Mouse (Mus musculus) liver, embryonic 14.5 days (tissue): Measurements from ENCODE around the gene Dennd2a. TPM values are rescaled to one million over a fixed set of nuclear protein-coding genes. Genes with fewer than 3 reads are reported as not detected.
"Not testable (repeated sequence)": the region's sequence is repeated elsewhere in the genome, so short reads cannot be mapped to it uniquely, and the experiment has no call there.

Experiments
- ATAC-seq: fragments of 200-750 bp; cut with Nextera tagmentation; 2 replicates; pipeline ENCODE4 v1.8.0; 2017; ENCODE audit warnings: moderate number of reproducible peaks, mild to moderate bottlenecking, moderate library complexity; ENCODE audit not compliant: insufficient read depth
- DNase-seq, 3 experiments: peaks; one replicate each; pipeline ENCODE4 v3.0.0-alpha.2; 2012 to 2013; ENCODE audit warnings: low read depth in 3 of 3, low spot score in 3 of 3
- H3K27ac ChIP-seq: fragments of 300-500 bp; sonication (generic); 2 replicates; pipeline ENCODE4 v1.5.1; 2014; ENCODE audit warnings: moderate library complexity, mild to moderate bottlenecking, control low read depth, inconsistent platforms
- H3K27me3 ChIP-seq: fragments of 300-500 bp; sonication (generic); 2 replicates; pipeline ENCODE4 v1.6.1; 2014; ENCODE audit warnings: mild to moderate bottlenecking, low read length, moderate library complexity; ENCODE audit not compliant: control insufficient read depth, insufficient read depth
- H3K36me3 ChIP-seq: fragments of 300-500 bp; sonication (generic); replicated peaks from 2 replicates; pipeline ENCODE4 v1.6.1; 2014; ENCODE audit warnings: low read depth; ENCODE audit not compliant: control insufficient read depth, insufficient read depth
- H3K4me1 ChIP-seq, 2 experiments: fragments of 200-500 bp in 1 of 2; fragments of 300-500 bp in 1 of 2; sonication (generic) in 1 of 2; replicated peaks; 2 replicates each; pipeline ENCODE4 v1.6.1; 2012 to 2014; ENCODE audit warnings: antibody characterized with exemption in 1 of 2, inconsistent platforms in 1 of 2, low read length in 1 of 2; ENCODE audit not compliant: control insufficient read depth in 2 of 2, insufficient read depth in 2 of 2
- H3K4me2 ChIP-seq: fragments of 300-500 bp; sonication (generic); 2 replicates; pipeline ENCODE4 v1.6.1; 2014; ENCODE audit warnings: low read depth, mild to moderate bottlenecking, control low read depth, moderate library complexity
- H3K4me3 ChIP-seq, 2 experiments: fragments of 200-500 bp in 1 of 2; fragments of 300-500 bp in 1 of 2; sonication (generic) in 1 of 2; 2 replicates each; pipeline ENCODE4 v1.5.1; 2012 to 2014; ENCODE audit warnings: low read depth in 2 of 2, low read length in 2 of 2, mild to moderate bottlenecking in 2 of 2, control low read depth in 1 of 2, inconsistent platforms in 1 of 2, moderate library complexity in 1 of 2; ENCODE audit not compliant: insufficient read depth in 1 of 2
- H3K9ac ChIP-seq: fragments of 300-500 bp; sonication (generic); replicated peaks from 2 replicates; pipeline ENCODE4 v1.6.1; 2014; ENCODE audit warnings: mild to moderate bottlenecking, control low read depth, moderate library complexity
- H3K9me3 ChIP-seq: fragments of 300-500 bp; sonication (generic); 2 replicates; pipeline ENCODE4 v1.6.1; 2016; ENCODE audit warnings: low read length, mixed read lengths; ENCODE audit not compliant: control insufficient read depth
- CTCF ChIP-seq: IDR thresholded peaks from 2 replicates; pipeline ENCODE4 v1.5.1; 2016; ENCODE audit warnings: antibody characterized with exemption, low read depth, control low read depth
- EP300 ChIP-seq: IDR thresholded peaks from 2 replicates; pipeline ENCODE4 v1.6.1; 2016; ENCODE audit warnings: antibody characterized with exemption, low read depth
- WGBS: fragments of 180-500 bp; shearing (Covaris S2); extraction: QIAGEN DNeasy Blood & Tissue Kit; methylation state at CpG from one replicate; pipeline ENCODE4 v1.1.7; 2014; ENCODE audit not compliant: insufficient replicate concordance; 5-methylcytosine and 5-hydroxymethylcytosine counted together
- polyA plus RNA-seq, 2 experiments: library from polyadenylated mRNA; depleted of rRNA in 1 of 2; stranded (reverse) in 1 of 2; unstranded in 1 of 2; fragments of >200 nt; fragmentation: Nextera tagmentation in 1 of 2; extraction: Ambion mirVana in 1 of 2; gene quantifications; 2 replicates each; pipeline versions ENCODE4 v1.2.1 to v1.2.3; 2012 to 2014

Dennd2a gene
- polyA plus RNA-seq, 2 experiments: 1.0 to 1.4 TPM

DNA sequence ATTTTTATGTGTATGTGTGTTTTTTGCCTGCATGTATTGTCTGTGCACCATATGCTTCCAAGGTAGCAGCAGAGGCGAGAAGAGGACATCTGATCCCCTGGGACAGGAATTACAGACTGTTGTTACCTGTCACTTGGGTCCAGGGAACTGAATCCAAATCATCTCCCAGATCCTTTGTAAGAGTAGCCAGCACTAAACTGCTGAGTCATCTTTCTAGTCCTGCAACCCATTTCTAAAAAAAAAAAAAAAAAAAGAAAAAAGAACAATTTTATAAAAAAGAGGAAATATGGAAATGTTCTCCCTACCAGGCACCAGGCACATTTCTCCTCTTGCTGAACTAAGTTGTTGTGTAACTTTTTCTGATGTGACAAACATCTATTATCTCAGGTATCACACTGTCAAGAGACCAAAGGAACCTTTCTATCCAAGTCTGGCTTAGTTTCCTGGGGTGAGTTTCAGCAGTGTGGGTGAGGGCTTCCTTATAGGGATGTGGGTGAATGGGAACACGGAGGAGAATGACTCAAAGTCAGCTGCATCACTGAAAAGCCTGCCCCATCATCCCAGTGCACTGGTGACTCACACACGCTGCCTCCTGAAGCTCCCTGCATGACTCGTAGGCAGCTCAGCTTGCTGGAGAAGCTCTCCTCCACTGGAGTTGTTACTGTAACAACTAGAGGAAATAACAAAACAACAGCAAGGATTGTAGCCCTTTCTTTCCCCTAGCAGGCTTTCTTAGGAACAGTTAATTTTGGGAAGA lies 110.1 kb downstream of the Dennd2a start:
- Histone ChIP-seq H3K9me3 (no peaks in the 10 kb centered on the region), H3K4me3 (no peak overlapping the region), H3K27ac (no peak overlapping the region), H3K27me3 (no peaks in the 10 kb centered on the region), H3K9ac (no peak overlapping the region), H3K4me2 (no peak overlapping the region), H3K36me3 (no peaks in the 10 kb centered on the region), H3K4me1 (no peaks in the 10 kb centered on the region)
- 33% methylated on average over 4 of the region's 4 CpGs for WGBS
- DNase-seq (no peak), ATAC-seq (no peak)
- TF ChIP-seq CTCF (no peak), EP300 (no peak)

DNA sequence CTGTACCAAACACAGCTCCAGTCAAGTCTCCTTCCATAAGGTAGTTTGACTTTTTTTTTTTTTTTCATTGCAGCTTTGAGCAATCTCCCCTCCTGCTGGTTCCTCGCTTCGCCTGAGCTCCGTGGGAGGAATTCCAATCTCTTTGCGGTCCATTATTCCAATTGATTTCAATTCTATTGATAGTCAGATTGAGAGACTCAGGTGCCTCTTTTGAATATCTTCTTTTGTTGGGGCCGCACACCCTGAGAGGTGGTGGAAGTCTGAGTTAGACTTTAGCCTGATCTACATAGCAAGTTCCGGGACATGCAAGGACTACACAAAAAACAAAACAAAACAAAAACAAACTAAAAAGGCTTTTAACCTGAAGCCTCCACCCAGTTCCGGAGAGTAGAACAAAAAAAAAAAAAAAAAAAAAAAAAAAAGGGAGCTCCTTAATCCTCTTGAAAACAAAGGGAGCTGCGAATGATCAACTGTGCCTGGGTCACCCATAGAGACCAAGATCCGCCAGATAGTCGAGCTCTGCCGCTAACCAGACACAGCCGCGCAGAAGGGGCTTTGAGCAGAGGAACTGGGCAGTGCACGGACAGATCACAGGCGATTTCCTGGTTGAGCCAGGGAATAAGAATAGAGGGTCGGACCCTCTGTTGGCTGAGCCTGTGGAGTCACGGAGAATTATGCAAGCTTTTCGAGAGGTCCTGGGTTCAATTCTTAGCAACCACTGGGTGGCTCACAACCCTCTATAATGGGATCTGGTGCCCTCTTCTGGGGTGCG lies 111.7 kb downstream of the Dennd2a start:
- H3K4me1 ChIP-seq: no peaks in the 10 kb centered on the region
- H3K36me3 ChIP-seq: no peaks in the 10 kb centered on the region
- H3K27ac ChIP-seq: no peak overlapping the region
- H3K9me3 ChIP-seq: no peaks in the 10 kb centered on the region
- H3K27me3 ChIP-seq: no peaks in the 10 kb centered on the region
- 18% methylated on average over 19 of the region's 19 CpGs for WGBS
- H3K9ac ChIP-seq: no peak overlapping the region
- TF ChIP-seq CTCF (peak; percentile 47), EP300 (no peak)
- DNase-seq (no peak), ATAC-seq (no peak)
- no peak overlapping the region; the same call in 1 of the 2 replicates for H3K4me2 ChIP-seq
- no peak overlapping the region for H3K4me3 ChIP-seq

DNA sequence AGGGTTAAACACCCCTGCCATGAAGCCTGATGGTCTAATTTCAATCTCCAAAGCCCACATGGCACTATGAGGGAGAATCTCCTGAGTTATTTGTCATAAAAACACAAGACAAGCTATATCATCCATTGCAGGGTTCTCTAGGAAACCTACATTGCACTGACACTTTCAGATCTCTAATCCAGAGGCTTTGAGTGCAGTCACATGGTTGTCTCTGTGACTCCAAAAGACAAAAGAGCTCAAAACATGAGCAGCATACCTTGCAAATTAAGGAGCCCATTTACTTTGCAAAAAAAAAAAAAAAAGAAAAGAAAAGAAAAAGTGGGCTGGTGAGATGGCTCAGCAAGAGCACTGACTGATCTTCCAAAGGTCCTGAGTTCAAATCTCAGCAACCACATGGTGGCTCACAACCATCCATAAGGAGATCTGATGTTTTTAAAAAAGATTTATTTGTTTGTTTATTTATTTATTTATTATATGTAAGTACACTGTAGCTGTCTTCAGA lies 114.8 kb downstream of the Dennd2a start:
- ATAC-seq (no peak), DNase-seq (no peak)
- no peak overlapping the region for H3K4me3 ChIP-seq
- TF ChIP-seq CTCF: no peak
- TF ChIP-seq EP300: no peak
- H3K4me1 ChIP-seq: no peaks in the 10 kb centered on the region
- H3K27ac ChIP-seq: no peak overlapping the region
- no peak overlapping the region for H3K9ac ChIP-seq
- no peak overlapping the region for H3K4me2 ChIP-seq
- no peaks in the 10 kb centered on the region for H3K36me3 ChIP-seq
- no peaks in the 10 kb centered on the region for H3K27me3 ChIP-seq
- H3K9me3 ChIP-seq: no peaks in the 10 kb centered on the region

DNA sequence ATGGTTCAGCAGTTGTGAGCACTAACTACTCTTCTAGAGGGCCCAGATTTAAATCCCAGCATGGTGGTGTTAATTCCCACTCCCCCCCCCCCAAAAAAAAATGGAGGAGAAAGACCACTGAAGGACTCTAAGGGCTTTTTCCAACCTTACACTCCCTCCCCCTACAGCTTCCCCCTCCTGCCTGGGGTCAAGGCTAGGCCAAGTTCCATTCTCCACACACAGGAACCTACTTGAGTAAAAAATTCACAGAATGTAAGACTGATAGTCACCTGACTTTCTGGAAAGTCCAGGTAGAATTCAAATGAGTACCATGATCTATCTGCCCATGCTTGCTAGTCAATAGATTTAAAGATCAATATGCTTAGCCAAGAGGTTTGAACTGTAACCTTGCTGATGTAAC lies 117.5 kb downstream of the Dennd2a start:
- no peaks in the 10 kb centered on the region for H3K36me3 ChIP-seq
- H3K27me3 ChIP-seq: no peaks in the 10 kb centered on the region
- no peak overlapping the region for H3K27ac ChIP-seq
- no peak overlapping the region for H3K4me2 ChIP-seq
- H3K9me3 ChIP-seq: no peaks in the 10 kb centered on the region
- peaks cover 12 to 13% of the 10 kb centered on the region in 2 experiments for H3K4me1 ChIP-seq
- no peak for TF ChIP-seq EP300
- no peak for TF ChIP-seq CTCF
- no peak overlapping the region for H3K4me3 ChIP-seq
- DNase-seq (no peak), ATAC-seq (no peak)
- H3K9ac ChIP-seq: no peak overlapping the region

- H3K9ac ChIP-seq, H3K27ac ChIP-seq, DNase-seq, H3K27me3 ChIP-seq, H3K4me2 ChIP-seq, H3K9me3 ChIP-seq, H3K36me3 ChIP-seq, H3K4me3 ChIP-seq, ATAC-seq: not testable (repeated sequence)
- WGBS: 87% methylated on average over 6 of the region's 6 CpGs
- peaks cover 32 to 34% of the 10 kb centered on the region in 2 experiments for H3K4me1 ChIP-seq
Observed at GRCm38 (mm10) chr6:39437519-39437918, 120.1 kb downstream of the Dennd2a start.
